Mouse (Mus musculus): ENCODE results near the gene Fgb. TPM values are rescaled to one million over a fixed set of nuclear protein-coding genes. Genes with fewer than 3 reads are reported as not detected.

The Fgb gene
- total and polyA plus RNA-seq, 3 experiments, result not detected

Other genes with a start within 250 kb of the Fgb start
- not detected in 2 replicates for gene Rbm46, start 173.4 kb downstream of the Fgb start, total RNA-seq (2012; rRNA removed)
- not detected in 2 replicates for gene Rbm46, start 173.4 kb downstream of the Fgb start, total RNA-seq (2014; rRNA removed)
- gene Rbm46, start 173.4 kb downstream of the Fgb start, polyA plus RNA-seq (2012; ENCODE audit: insufficient read length, low read depth), result not detected in 2 replicates
- not detected in 2 replicates for gene Lrat, start 145.9 kb downstream of the Fgb start, total RNA-seq (2012; rRNA removed)
- gene Lrat, start 145.9 kb downstream of the Fgb start, total RNA-seq (2014; rRNA removed), result not detected in 2 replicates
- gene Lrat, start 145.9 kb downstream of the Fgb start, polyA plus RNA-seq (2012; ENCODE audit: insufficient read length, low read depth), result not detected in 2 replicates
- gene Fgg, start 42.1 kb downstream of the Fgb start, total RNA-seq (2012; rRNA removed), result not detected in 2 replicates
- not detected in 2 replicates for gene Fgg, start 42.1 kb downstream of the Fgb start, total RNA-seq (2014; rRNA removed)
- gene Fgg, start 42.1 kb downstream of the Fgb start, polyA plus RNA-seq (2012; ENCODE audit: insufficient read length, low read depth), result not detected in 2 replicates
- not detected in 2 replicates for gene Fga, start 23.8 kb downstream of the Fgb start, total RNA-seq (2012; rRNA removed)
- not detected in 2 replicates for gene Fga, start 23.8 kb downstream of the Fgb start, total RNA-seq (2014; rRNA removed)
- not detected in 2 replicates for gene Fga, start 23.8 kb downstream of the Fgb start, polyA plus RNA-seq (2012; ENCODE audit: insufficient read length, low read depth)
- gene Plrg1, start 5.7 kb upstream of the Fgb start, total RNA-seq (2012; rRNA removed), result 93.1 and 101 TPM in 2 replicates
- gene Plrg1, start 5.7 kb upstream of the Fgb start, total RNA-seq (2014; rRNA removed), result 128 and 138 TPM in 2 replicates
- gene Plrg1, start 5.7 kb upstream of the Fgb start, polyA plus RNA-seq (2012; ENCODE audit: insufficient read length, low read depth), result 99.9 and 108 TPM in 2 replicates
- not detected in 2 replicates for gene Dchs2, start 78.1 kb upstream of the Fgb start, total RNA-seq (2012; rRNA removed)
- not detected in 2 replicates for gene Dchs2, start 78.1 kb upstream of the Fgb start, total RNA-seq (2014; rRNA removed)
- gene Dchs2, start 78.1 kb upstream of the Fgb start, polyA plus RNA-seq (2012; ENCODE audit: insufficient read length, low read depth), result not detected in 2 replicates